Mouse (Mus musculus): ENCODE results near the gene Rnf25.

GRCm38 (mm10) chr1:74587773-74588445, 13.3 kb downstream of the Rnf25 start, which contains the start of the genes Zfp142 and Bcs1l:
- TF ChIP-seq CTCF (conservative IDR thresholded peaks at IDR 0.05; ENCODE audit: low read length) (no peak), POU5F1 (IDR thresholded peaks at IDR 0.05; ENCODE audit: borderline replicate concordance, low read length) (0 out of 2 replicates have a peak, but pooled peaks have one; percentile 8)

Data from E14TG2a.4 (cell line).